Mouse (Mus musculus): ENCODE data around the gene Dlx5. TPM values are rescaled to one million over a fixed set of nuclear protein-coding genes. Genes with fewer than 3 reads are reported as not detected.
A peak's percentile ranks its signal among the peaks of the same experiment; 100 is the strongest.

Dlx5 gene
- polyA plus RNA-seq, 1 experiment from 2014 or later = 0.88 TPM

DNA sequence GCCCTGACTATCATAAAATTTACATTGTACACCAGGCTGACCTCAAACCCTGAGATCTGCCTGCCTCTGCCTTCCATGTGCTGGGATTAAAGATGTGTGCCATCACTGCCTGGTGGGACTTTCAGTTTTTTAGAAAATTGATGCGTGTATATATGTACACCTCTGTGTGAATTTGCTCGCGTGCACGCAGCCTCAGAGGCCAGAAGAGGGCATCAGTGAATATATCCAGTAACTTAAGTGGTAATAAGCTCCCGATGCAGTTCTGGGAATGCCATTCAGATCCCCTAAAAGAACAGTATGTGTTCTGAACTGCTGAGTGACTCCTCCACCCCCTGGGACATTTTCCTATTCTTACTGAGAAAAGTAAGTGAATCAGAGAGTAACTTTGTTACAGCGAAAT is 8.2 kb upstream of the Dlx5 start:
- no peak overlapping the region for H3K27ac ChIP-seq (ENCODE audit: low read depth, low read length)
- 53% methylated on average over 6 of the region's 6 CpGs for WGBS
- H3K9me3 ChIP-seq (ENCODE audit: control insufficient read depth, low read length) = no peaks in the 10 kb centered on the region
- ATAC-seq (replicated peaks; ENCODE audit: low FRiP score) (no peak), DNase-seq (ENCODE audit: low spot score) (no peak)
- H3K27me3 ChIP-seq (replicated peaks; ENCODE audit: control insufficient read depth, insufficient read depth, low read length) = peaks cover 8% of the 10 kb centered on the region
- H3K9ac ChIP-seq (ENCODE audit: low read depth, low read length) = no peak overlapping the region
- no peaks in the 10 kb centered on the region for H3K36me3 ChIP-seq (ENCODE audit: control insufficient read depth, insufficient read depth, low read length)
- H3K4me2 ChIP-seq = no peak overlapping the region
- H3K4me3 ChIP-seq (ENCODE audit: low read depth, low read length) = no peak overlapping the region
- H3K4me1 ChIP-seq (replicated peaks; ENCODE audit: control insufficient read depth, insufficient read depth, low read length) = no peaks in the 10 kb centered on the region

DNA sequence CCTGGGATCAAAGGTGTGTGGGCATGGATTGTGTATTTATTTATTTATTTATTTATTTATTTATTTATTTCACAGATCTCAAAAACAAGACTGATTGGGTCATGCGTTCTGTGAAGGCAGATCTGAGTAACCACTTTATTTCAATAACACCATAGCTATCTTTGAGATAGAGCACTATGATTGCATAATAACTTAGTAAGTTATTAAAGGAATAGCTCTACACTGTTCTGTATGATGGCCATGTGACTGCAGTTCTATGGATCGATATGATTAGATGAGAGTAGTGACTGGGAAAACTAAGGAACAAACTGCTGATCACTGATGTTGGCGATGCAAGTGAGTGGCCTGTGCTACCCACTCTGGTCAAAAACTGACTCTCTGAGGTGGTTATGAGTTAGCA is 4.3 kb upstream of the Dlx5 start:
- DNase-seq (ENCODE audit: low spot score) (no peak), ATAC-seq (replicated peaks; ENCODE audit: low FRiP score) (no peak)
- no peak overlapping the region for H3K27ac ChIP-seq (ENCODE audit: low read depth, low read length)
- H3K4me3 ChIP-seq (ENCODE audit: low read depth, low read length) = no peak overlapping the region
- H3K4me1 ChIP-seq (replicated peaks; ENCODE audit: control insufficient read depth, insufficient read depth, low read length) = no peaks in the 10 kb centered on the region; the same call in 1 of the 2 replicates
- no peak overlapping the region for H3K4me2 ChIP-seq
- H3K27me3 ChIP-seq (replicated peaks; ENCODE audit: control insufficient read depth, insufficient read depth, low read length) = peaks cover 44% of the 10 kb centered on the region
- H3K9me3 ChIP-seq (ENCODE audit: control insufficient read depth, low read length) = no peaks in the 10 kb centered on the region
- 74% methylated on average over 3 of the region's 3 CpGs for WGBS
- no peak overlapping the region for H3K9ac ChIP-seq (ENCODE audit: low read depth, low read length)
- H3K36me3 ChIP-seq (ENCODE audit: control insufficient read depth, insufficient read depth, low read length) = no peaks in the 10 kb centered on the region

DNA sequence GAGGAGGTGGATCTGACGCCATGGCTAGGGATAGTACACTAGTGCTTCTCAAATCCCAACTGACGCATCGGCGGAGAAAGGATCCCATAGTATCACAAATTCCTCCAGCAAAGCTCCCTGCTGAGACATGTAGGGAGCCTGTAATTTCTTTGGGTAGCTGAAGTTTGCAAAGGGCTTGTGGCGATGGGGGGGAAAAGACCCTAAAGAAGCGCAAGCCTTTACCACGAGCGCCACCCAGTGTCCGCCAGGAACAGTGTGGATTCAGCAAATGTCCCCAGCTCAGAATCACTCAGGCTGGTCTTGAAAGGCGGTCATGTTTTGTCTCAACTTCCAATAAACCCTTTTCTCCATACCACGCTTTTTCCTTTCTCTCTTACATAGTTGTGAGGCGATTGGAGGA is 3.0 kb upstream of the Dlx5 start:
- H3K4me1 ChIP-seq (replicated peaks; ENCODE audit: control insufficient read depth, insufficient read depth, low read length) = no peaks in the 10 kb centered on the region; the same call in 1 of the 2 replicates
- H3K9me3 ChIP-seq (ENCODE audit: control insufficient read depth, low read length) = no peaks in the 10 kb centered on the region
- H3K9ac ChIP-seq (ENCODE audit: low read depth, low read length) = no peak overlapping the region
- ATAC-seq (replicated peaks; ENCODE audit: low FRiP score) (no peak; the same call in 1 of the 2 replicates), DNase-seq (ENCODE audit: low spot score) (peak; percentile 46)
- no peak overlapping the region for H3K4me3 ChIP-seq (ENCODE audit: low read depth, low read length)
- no peaks in the 10 kb centered on the region for H3K36me3 ChIP-seq (ENCODE audit: control insufficient read depth, insufficient read depth, low read length)
- peaks cover 57% of the 10 kb centered on the region for H3K27me3 ChIP-seq (replicated peaks; ENCODE audit: control insufficient read depth, insufficient read depth, low read length)
- no peak overlapping the region for H3K4me2 ChIP-seq
- H3K27ac ChIP-seq (ENCODE audit: low read depth, low read length) = no peak overlapping the region
- 5% methylated on average over 12 of the region's 12 CpGs for WGBS

DNA sequence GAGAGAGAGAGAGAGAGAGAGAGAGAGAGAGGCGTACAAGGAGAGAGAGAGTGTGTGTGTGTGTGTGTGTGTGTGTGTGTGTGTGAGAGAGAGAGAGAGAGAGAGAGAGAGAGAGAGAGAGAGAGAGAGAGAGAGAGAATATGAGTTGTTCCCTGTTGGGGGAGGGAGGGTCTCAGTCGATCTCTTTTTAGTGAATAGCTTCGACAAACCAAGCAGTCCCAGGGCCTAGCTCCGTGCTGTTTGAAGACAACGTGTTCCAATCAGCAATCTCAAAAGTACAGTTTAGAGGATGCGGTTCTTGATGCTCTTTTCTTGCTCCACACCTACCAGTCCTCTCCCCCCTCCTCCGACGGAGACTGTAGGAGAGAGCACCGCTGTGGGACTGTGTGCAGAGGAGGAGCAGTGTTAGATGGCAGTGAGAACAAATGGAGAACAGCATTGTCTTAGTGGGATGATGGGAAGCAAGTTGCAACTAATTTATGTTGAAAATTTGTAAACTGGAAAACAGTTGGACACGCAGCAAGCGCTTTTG is 447 bp upstream of the Dlx5 start:
- Histone ChIP-seq H3K27ac (ENCODE audit: low read depth, low read length) (no peak overlapping the region), H3K4me2 (no peak overlapping the region), H3K4me3 (ENCODE audit: low read depth, low read length) (no peak overlapping the region), H3K27me3 (replicated peaks; ENCODE audit: control insufficient read depth, insufficient read depth, low read length) (peaks cover 80% of the 10 kb centered on the region), H3K9me3 (ENCODE audit: control insufficient read depth, low read length) (no peaks in the 10 kb centered on the region), H3K9ac (ENCODE audit: low read depth, low read length) (no peak overlapping the region), H3K36me3 (ENCODE audit: control insufficient read depth, insufficient read depth, low read length) (no peaks in the 10 kb centered on the region), H3K4me1 (replicated peaks; ENCODE audit: control insufficient read depth, insufficient read depth, low read length) (no peaks in the 10 kb centered on the region; the same call in 1 of the 2 replicates)
- no peak for DNase-seq (ENCODE audit: low spot score)
- WGBS = 6% methylated on average over 10 of the region's 11 CpGs
- ATAC-seq (replicated peaks; ENCODE audit: low FRiP score) = no peak

DNA sequence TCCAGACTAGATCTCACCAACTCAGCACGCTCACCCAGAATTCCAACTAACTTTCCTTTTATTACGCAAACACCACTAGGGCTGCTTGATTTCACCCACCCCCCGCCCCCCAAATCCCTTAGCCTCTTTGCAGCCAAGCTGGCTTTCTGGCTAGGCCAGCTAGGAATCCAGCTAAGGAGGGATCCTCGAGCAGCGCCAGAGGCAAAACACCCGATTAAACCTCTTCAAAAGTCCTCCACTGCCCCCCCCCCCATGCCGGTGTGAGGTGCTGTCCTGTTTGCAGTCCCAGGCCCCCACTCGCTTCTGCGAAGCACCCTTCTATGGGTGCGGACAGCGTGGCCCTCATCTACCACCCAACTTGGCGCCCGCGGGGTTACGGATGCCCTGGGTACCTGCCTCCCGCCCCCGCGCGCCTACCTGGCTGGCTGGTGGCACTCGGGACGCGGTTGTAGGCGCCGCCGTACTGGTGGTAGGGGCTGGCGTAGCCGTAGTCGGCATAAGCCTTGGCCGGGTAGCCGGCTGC is 709 bp downstream of the Dlx5 start:
- H3K4me2 ChIP-seq = peak overlapping the region; percentile 63
- no peak overlapping the region for H3K9ac ChIP-seq (ENCODE audit: low read depth, low read length)
- DNase-seq (ENCODE audit: low spot score) (no peak), ATAC-seq (replicated peaks; ENCODE audit: low FRiP score) (no peak; the same call in 1 of the 2 replicates)
- no peak overlapping the region for H3K27ac ChIP-seq (ENCODE audit: low read depth, low read length)
- peaks cover 89% of the 10 kb centered on the region for H3K27me3 ChIP-seq (replicated peaks; ENCODE audit: control insufficient read depth, insufficient read depth, low read length)
- H3K36me3 ChIP-seq (ENCODE audit: control insufficient read depth, insufficient read depth, low read length) = no peaks in the 10 kb centered on the region
- peak overlapping the region; percentile 41 for H3K4me3 ChIP-seq (ENCODE audit: low read depth, low read length)
- WGBS = 2% methylated on average over 30 of the region's 30 CpGs
- H3K4me1 ChIP-seq (replicated peaks; ENCODE audit: control insufficient read depth, insufficient read depth, low read length) = no peaks in the 10 kb centered on the region; the same call in 1 of the 2 replicates
- H3K9me3 ChIP-seq (ENCODE audit: control insufficient read depth, low read length) = no peaks in the 10 kb centered on the region

DNA sequence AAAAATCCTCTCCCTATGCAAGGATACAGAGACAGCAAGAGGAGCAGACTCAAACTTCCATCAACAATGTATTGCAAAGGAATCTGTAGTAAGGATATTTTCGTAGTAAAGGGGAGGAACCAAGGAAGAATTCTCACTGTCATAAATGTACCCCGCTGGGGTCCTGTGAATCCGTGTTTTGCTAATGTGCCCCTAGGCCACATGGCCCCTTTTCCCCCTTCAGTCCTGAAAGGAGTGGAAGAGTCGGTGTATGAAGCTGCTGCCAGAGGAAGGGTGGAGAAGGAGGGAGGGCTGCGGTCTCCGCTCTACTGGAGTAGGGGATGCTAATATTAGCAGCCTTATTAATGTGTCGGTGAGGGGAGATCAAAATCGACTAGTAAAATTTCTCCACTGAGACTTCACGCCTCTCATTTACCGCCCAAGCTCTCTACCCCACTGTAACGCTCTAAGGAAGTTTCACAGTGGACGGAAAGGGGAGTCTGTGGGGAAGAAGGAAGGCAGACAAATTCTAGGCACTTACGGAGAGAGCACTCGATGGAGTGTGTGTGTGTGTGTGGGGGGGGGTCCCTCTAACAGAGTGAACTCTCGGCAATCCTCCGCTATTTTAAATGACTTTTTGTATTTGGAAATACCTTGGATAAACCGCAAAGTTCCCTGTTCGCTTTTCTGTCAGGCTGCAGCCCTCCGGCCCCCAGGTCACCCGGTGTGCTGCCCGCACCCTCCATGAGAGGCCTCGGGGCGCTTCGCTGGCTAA is 1.3 kb downstream of the Dlx5 start:
- H3K4me2 ChIP-seq = no peak overlapping the region; the same call in 1 of the 2 replicates
- H3K27me3 ChIP-seq (replicated peaks; ENCODE audit: control insufficient read depth, insufficient read depth, low read length) = peaks cover 96% of the 10 kb centered on the region
- WGBS = 3% methylated on average over 24 of the region's 24 CpGs
- H3K27ac ChIP-seq (ENCODE audit: low read depth, low read length) = no peak overlapping the region
- DNase-seq (ENCODE audit: low spot score) (no peak), ATAC-seq (replicated peaks; ENCODE audit: low FRiP score) (no peak)
- no peaks in the 10 kb centered on the region; the same call in 1 of the 2 replicates for H3K4me1 ChIP-seq (replicated peaks; ENCODE audit: control insufficient read depth, insufficient read depth, low read length)
- no peak overlapping the region for H3K9ac ChIP-seq (ENCODE audit: low read depth, low read length)
- H3K4me3 ChIP-seq (ENCODE audit: low read depth, low read length) = peak overlapping the region; percentile 41; the same call in 1 of the 2 replicates
- H3K36me3 ChIP-seq (ENCODE audit: control insufficient read depth, insufficient read depth, low read length) = no peaks in the 10 kb centered on the region
- H3K9me3 ChIP-seq (ENCODE audit: control insufficient read depth, low read length) = no peaks in the 10 kb centered on the region

DNA sequence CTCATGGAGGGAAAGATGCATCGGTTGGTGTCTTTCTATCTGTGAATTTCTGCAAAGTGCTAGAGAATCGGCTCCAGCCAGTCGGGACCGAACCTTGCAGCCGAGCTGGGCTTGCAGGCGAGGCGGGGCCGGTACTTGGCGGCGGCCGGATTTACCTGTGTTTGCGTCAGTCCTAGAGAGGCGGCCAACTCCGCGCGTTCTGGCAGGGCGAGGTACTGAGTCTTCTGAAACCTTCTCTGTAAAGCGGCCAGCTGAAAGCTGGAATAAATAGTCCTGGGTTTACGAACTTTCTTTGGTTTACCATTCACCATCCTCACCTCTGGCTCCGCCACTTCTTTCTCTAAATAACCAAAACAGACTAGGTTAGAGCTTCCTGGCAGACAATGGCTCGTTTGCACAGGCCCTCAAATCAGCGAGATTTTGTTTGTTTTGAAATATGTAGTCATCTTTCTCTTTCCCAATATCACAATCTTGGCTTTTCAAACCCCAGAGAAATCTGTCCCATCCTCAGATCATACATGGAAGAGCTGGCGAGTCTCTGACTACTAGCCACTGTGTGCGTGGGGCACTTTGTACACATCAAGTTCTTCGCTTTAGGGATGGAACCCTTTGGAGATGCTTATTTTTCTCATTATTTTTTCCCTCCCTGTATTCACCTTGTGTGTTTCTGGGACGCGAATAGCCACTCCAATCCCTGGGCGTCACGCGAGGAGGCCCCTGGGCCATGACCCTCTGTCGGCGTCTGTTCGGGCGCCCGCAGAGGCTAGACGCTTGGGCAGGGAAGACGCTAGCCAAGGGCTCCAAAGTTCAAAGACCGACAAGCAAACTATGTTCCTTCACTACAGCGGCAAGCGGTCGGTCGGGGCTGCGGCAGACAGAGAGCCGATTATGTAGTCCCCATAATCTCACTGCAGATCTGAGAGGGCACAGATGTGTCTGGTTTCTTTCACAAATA is 2.2 kb downstream of the Dlx5 start:
- H3K4me1 ChIP-seq (replicated peaks; ENCODE audit: control insufficient read depth, insufficient read depth, low read length) = no peaks in the 10 kb centered on the region; the same call in 1 of the 2 replicates
- WGBS = 4% methylated on average over 44 of the region's 44 CpGs
- no peak overlapping the region for H3K9ac ChIP-seq (ENCODE audit: low read depth, low read length)
- H3K36me3 ChIP-seq (ENCODE audit: control insufficient read depth, insufficient read depth, low read length) = no peaks in the 10 kb centered on the region
- no peak overlapping the region for H3K4me3 ChIP-seq (ENCODE audit: low read depth, low read length)
- DNase-seq (ENCODE audit: low spot score) (peak; percentile 34), ATAC-seq (replicated peaks; ENCODE audit: low FRiP score) (no peak)
- no peak overlapping the region for H3K27ac ChIP-seq (ENCODE audit: low read depth, low read length)
- H3K9me3 ChIP-seq (ENCODE audit: control insufficient read depth, low read length) = no peaks in the 10 kb centered on the region
- H3K27me3 ChIP-seq (replicated peaks; ENCODE audit: control insufficient read depth, insufficient read depth, low read length) = peaks cover 98% of the 10 kb centered on the region
- no peak overlapping the region for H3K4me2 ChIP-seq

DNA sequence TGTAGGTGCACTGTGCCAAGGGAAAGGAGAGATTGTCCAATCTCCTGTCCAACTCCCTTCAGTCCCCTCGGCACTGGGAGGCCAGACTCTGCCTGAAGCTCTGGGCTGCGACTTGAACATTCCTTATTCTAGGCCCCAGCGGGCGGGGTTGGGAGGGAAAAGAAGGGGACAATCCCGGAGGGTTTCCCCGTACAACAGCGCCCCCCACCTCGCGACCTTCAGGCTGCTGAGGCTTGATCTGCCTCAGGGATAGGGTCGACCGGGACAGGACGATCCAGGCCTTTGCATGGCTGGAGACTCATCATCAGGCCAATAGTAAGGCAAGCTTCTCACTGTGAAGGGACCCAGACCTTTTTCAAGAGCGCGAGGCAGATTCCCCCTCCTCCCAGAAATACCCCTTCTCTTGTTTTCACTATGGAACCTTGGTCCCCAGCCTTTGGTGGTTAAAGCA is 3.0 kb downstream of the Dlx5 start:
- peak; percentile 42 for DNase-seq (ENCODE audit: low spot score)
- no peak overlapping the region for H3K4me2 ChIP-seq
- H3K4me3 ChIP-seq (ENCODE audit: low read depth, low read length) = no peak overlapping the region
- H3K4me1 ChIP-seq (replicated peaks; ENCODE audit: control insufficient read depth, insufficient read depth, low read length) = no peaks in the 10 kb centered on the region; the same call in 1 of the 2 replicates
- no peaks in the 10 kb centered on the region for H3K36me3 ChIP-seq (ENCODE audit: control insufficient read depth, insufficient read depth, low read length)
- no peaks in the 10 kb centered on the region for H3K9me3 ChIP-seq (ENCODE audit: control insufficient read depth, low read length)
- peaks cover 100% of the 10 kb centered on the region for H3K27me3 ChIP-seq (replicated peaks; ENCODE audit: control insufficient read depth, insufficient read depth, low read length)
- WGBS = 2% methylated on average over 14 of the region's 14 CpGs
- H3K9ac ChIP-seq (ENCODE audit: low read depth, low read length) = no peak overlapping the region
- no peak overlapping the region for H3K27ac ChIP-seq (ENCODE audit: low read depth, low read length)
- ATAC-seq (replicated peaks; ENCODE audit: low FRiP score) = no peak

Data from liver, embryonic 11.5 days (tissue).